Mouse (Mus musculus) lung, adult 2 months (tissue): ENCODE data around the gene Olfr93.

Experiments used
- CTCF ChIP-seq: fragments of 200-500 bp; IDR thresholded peaks from 2 replicates; pipeline ENCODE4 v1.5.1; 2011; ENCODE audit warnings: mild to moderate bottlenecking, low read length, control low read depth; ENCODE audit not compliant: insufficient read depth
- POLR2A ChIP-seq: fragments of 200-500 bp; IDR thresholded peaks from 2 replicates; pipeline ENCODE4 v1.6.1; 2011; ENCODE audit warnings: low read depth, mild to moderate bottlenecking, control low read depth, low read length, borderline replicate concordance; ENCODE audit errors: extremely low read depth

DNA sequence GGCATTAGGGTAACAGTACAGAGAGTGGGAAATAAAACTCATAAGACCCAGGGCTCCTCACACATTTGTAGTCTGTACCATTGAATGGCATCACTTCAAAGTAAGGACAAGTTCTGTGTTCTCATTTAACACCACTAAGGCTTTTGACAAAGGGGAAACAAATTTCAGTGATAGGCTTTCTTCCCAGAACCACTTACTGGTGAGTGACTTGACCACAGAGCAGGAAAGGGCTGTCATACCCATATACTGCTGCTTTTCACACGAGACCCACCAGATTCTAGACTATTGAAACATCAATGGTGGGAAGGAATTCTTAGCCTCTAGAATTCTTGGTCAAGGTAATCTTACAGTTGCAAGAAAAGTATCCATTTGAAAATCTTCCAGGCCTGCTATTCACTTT, 69.1 kb downstream of the Olfr93 start:
- TF ChIP-seq CTCF (no peak), POLR2A (no peak)
